Mouse (Mus musculus) heart, postnatal 0 days (tissue): Measurements from ENCODE around the gene Sbno2. TPM values are rescaled to one million over a fixed set of nuclear protein-coding genes. Genes with fewer than 3 reads are reported as not detected.

ENCODE experiments used
- ATAC-seq: fragments of 200-750 bp; cut with Nextera tagmentation; 2 replicates; pipeline ENCODE4 v1.8.0; 2017; ENCODE audit warnings: low read depth, moderate number of reproducible peaks, moderate library complexity; ENCODE audit not compliant: insufficient read depth
- DNase-seq: peaks from one replicate; pipeline ENCODE4 v3.0.0-alpha.2; 2016; ENCODE audit warnings: low spot score
- H3K27ac ChIP-seq: fragments of 300-500 bp; sonication (generic); 2 replicates; pipeline ENCODE4 v1.5.1; 2014; ENCODE audit warnings: low read depth, mild to moderate bottlenecking
- H3K27me3 ChIP-seq: fragments of 300-500 bp; sonication (generic); 2 replicates; pipeline ENCODE4 v1.6.1; 2014; ENCODE audit warnings: low read length, mixed read lengths; ENCODE audit not compliant: control insufficient read depth, insufficient read depth
- H3K36me3 ChIP-seq: fragments of 300-500 bp; sonication (generic); replicated peaks from 2 replicates; pipeline ENCODE4 v1.6.1; 2014; ENCODE audit warnings: low read length, mixed read lengths; ENCODE audit not compliant: control insufficient read depth, insufficient read depth
- H3K4me1 ChIP-seq: fragments of 300-500 bp; sonication (generic); 2 replicates; pipeline ENCODE4 v1.6.1; 2014; ENCODE audit warnings: antibody characterized with exemption; ENCODE audit not compliant: control insufficient read depth, insufficient read depth
- H3K4me2 ChIP-seq: fragments of 300-500 bp; sonication (generic); 2 replicates; pipeline ENCODE4 v1.6.1; 2014; ENCODE audit warnings: low read depth, mild to moderate bottlenecking, low read length, moderate library complexity
- H3K4me3 ChIP-seq: fragments of 300-500 bp; sonication (generic); 2 replicates; pipeline ENCODE4 v1.5.1; 2014; ENCODE audit warnings: low read depth, low read length
- H3K9ac ChIP-seq: fragments of 300-500 bp; sonication (generic); replicated peaks from 2 replicates; pipeline ENCODE4 v1.6.1; 2014; ENCODE audit warnings: low read depth, low read length, mixed read lengths
- H3K9me3 ChIP-seq: fragments of 300-500 bp; sonication (generic); replicated peaks from 2 replicates; pipeline ENCODE4 v1.6.1; 2016; ENCODE audit warnings: low read length; ENCODE audit not compliant: control insufficient read depth
- CTCF ChIP-seq: IDR thresholded peaks from 2 replicates; pipeline ENCODE4 v1.5.1; 2016; ENCODE audit warnings: antibody characterized with exemption, control low read depth, low read depth
- EP300 ChIP-seq: IDR thresholded peaks from 2 replicates; pipeline ENCODE4 v1.6.1; 2016; ENCODE audit warnings: antibody characterized with exemption, low read depth
- WGBS: fragments of 180-500 bp; shearing (Covaris S2); extraction: QIAGEN DNeasy Blood & Tissue Kit; methylation state at CpG from one replicate; pipeline ENCODE4 v1.1.7; 2014; 5-methylcytosine and 5-hydroxymethylcytosine counted together
- polyA plus RNA-seq: library from polyadenylated mRNA; unstranded; fragments of >200 nt; fragmentation: Nextera tagmentation; extraction: Ambion mirVana; gene quantifications from 2 replicates; pipeline ENCODE4 v1.2.1, GENCODE M21; 2015
- total RNA-seq: library from RNA; depleted of rRNA; stranded (reverse); fragments of >200 nt; gene quantifications from 2 replicates; pipeline ENCODE4 v1.2.3, GENCODE M21; 2014; ENCODE audit warnings: low replicate concordance

The Sbno2 gene
- total and polyA plus RNA-seq, 2 experiments from 2014 or later: 6.3 to 21.1 TPM

DNA sequence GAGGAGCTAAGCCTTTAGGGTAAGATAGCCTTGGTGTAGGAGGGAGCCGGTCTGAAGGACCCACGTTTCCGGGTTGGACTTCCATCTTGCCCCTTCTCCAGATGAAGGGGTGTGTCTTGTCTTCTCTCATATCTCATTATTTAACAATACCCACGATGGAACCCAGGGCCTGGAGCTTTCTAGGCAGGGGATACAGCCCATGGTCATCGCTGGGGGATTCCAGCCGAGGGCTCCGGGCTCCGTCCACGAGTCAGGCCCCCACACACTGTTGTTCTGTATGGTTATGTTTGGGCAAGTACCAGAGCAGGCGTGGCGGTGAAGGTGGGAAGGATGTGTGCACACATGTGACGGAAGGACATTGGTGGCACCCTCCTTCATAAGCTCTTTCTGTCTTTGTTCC lies 38.8 kb upstream of the Sbno2 start:
- no peak for ATAC-seq

DNA sequence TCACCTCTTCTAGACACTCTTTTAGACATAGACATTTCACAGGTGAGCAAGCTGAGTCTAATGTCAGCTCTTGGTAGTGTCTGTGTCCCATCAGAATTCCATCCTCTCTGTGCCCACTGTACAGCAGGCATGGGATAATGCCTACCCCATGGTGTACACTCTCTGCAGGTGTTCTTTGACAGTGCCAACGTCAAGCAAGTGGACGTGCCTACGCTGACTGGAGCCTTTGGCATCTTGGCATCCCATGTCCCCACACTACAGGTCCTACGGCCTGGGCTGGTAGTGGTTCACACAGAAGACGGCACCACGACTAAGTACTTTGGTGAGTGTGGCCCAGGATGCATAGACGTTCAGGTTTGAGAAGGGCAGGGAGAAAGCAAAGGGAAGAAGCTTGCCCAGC lies 38.3 kb upstream of the Sbno2 start:
- TF ChIP-seq CTCF (no peak), EP300 (no peak)
- H3K9me3 ChIP-seq: no peaks in the 10 kb centered on the region
- H3K27me3 ChIP-seq: peaks cover 4% of the 10 kb centered on the region; the same call in 1 of the 2 replicates
- no peak overlapping the region for H3K4me3 ChIP-seq
- H3K27ac ChIP-seq: no peak overlapping the region
- no peak for ATAC-seq
- 0 out of 2 replicates have a peak overlapping the region, but pooled peaks have one; percentile 13 for H3K4me2 ChIP-seq
- H3K4me1 ChIP-seq: peaks cover 37% of the 10 kb centered on the region
- H3K9ac ChIP-seq: no peak overlapping the region
- peaks cover 28% of the 10 kb centered on the region for H3K36me3 ChIP-seq
- 83% methylated on average over 7 of the region's 7 CpGs for WGBS
- DNase-seq: no peak

More for the DNA sequence above, 38.8 kb upstream of the Sbno2 start:
- DNase-seq: no peak
- Histone ChIP-seq H3K4me3 (no peak overlapping the region), H3K9me3 (no peaks in the 10 kb centered on the region), H3K9ac (no peak overlapping the region), H3K4me1 (peaks cover 35% of the 10 kb centered on the region), H3K27ac (no peak overlapping the region), H3K36me3 (peaks cover 28% of the 10 kb centered on the region), H3K4me2 (no peak overlapping the region), H3K27me3 (no peaks in the 10 kb centered on the region)
- TF ChIP-seq CTCF (no peak), EP300 (no peak)
- WGBS: 80% methylated on average over 12 of the region's 12 CpGs

DNA sequence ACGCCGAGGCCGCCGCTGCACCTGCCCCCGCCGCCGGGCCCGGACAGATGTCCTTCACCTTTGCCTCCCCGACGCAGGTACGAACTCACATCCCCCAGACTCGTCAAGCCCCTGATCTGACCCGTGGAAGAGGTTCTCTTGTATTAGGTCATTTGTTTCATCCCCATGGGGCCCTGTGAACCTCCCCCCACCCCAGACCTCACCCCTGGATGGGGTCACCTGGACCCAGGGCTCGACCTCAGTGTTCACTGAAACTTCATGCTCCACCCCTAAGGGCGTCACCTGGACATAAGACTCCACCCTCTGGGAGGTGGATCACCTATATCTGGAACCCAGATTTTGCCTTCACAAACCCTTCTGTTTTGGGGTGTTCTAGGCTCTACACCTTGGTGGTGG lies 37.2 kb upstream of the Sbno2 start:
- H3K9ac ChIP-seq: peak overlapping the region; percentile 88
- ATAC-seq (no peak), DNase-seq (no peak)
- peak overlapping the region; percentile 80 for H3K4me2 ChIP-seq
- H3K4me3 ChIP-seq: peak overlapping the region; percentile 64
- peak overlapping the region; percentile 92 for H3K27ac ChIP-seq
- peaks cover 28% of the 10 kb centered on the region for H3K36me3 ChIP-seq
- peaks cover 12% of the 10 kb centered on the region; the same call in 1 of the 2 replicates for H3K27me3 ChIP-seq
- TF ChIP-seq EP300: no peak
- no peak for TF ChIP-seq CTCF
- 0% methylated on average over 15 of the region's 15 CpGs for WGBS
- no peaks in the 10 kb centered on the region for H3K9me3 ChIP-seq
- H3K4me1 ChIP-seq: peaks cover 40% of the 10 kb centered on the region

DNA sequence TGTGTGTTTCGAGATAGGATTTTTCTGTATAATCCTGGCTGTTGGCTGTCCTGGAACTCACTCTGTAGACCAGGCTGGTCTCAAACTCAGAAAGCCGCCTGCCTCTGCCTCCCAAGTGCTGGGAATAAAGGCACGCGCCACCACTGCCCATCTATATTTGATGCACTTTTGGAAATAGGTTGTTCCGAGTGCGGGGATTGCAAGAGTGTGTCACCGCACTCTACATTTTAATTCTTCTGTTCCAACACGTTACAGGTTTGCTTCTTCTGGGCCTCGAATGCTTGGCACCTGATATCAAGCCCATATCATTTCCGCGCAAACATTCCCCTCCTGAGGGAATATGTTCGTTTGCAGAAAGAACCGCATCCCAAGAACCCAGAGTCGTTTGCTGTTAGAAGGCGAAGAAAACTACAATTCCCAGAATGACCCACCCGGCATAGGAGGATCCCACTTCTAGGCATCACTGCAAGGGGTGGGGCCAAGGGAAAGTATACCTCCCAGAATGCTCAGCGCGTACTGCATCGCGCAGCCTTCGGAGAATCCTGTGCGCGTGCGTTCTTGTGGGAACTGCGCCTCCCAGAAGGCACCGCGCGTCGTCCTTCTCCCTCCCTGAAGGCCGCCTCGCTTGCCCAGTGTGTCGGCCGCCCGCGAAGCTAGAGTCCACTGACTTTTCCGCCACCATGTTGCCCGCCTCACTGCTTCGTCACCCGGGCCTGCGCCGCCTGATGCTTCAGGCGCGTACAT lies 36.6 kb upstream of the Sbno2 start:
- Histone ChIP-seq H3K9ac (peak overlapping the region; percentile 88), H3K9me3 (no peaks in the 10 kb centered on the region), H3K36me3 (peaks cover 28% of the 10 kb centered on the region), H3K4me3 (peak overlapping the region; percentile 64), H3K27me3 (peaks cover 16% of the 10 kb centered on the region; the same call in 1 of the 2 replicates), H3K4me1 (peaks cover 40% of the 10 kb centered on the region), H3K27ac (peak overlapping the region; percentile 92), H3K4me2 (peak overlapping the region; percentile 80)
- DNase-seq (peak; percentile 99), ATAC-seq (peak; percentile 83)
- under 1% methylated on average over 43 of the region's 43 CpGs for WGBS
- TF ChIP-seq CTCF: no peak
- TF ChIP-seq EP300: no peak

- DNase-seq (peak; percentile 96), ATAC-seq (peak; percentile 78)
- no peaks in the 10 kb centered on the region for H3K9me3 ChIP-seq
- peak overlapping the region; percentile 64 for H3K4me3 ChIP-seq
- H3K4me2 ChIP-seq: peak overlapping the region; percentile 60
- TF ChIP-seq EP300 (0 out of 2 replicates have a peak, but pooled peaks have one; percentile 66), CTCF (peak; percentile 64)
- no peak overlapping the region for H3K9ac ChIP-seq
- H3K27me3 ChIP-seq: peaks cover 22% of the 10 kb centered on the region; the same call in 1 of the 2 replicates
- H3K27ac ChIP-seq: peak overlapping the region; percentile 81
- H3K36me3 ChIP-seq: peaks cover 28% of the 10 kb centered on the region
- 0% methylated on average over 26 of the region's 29 CpGs for WGBS
- H3K4me1 ChIP-seq: peaks cover 33% of the 10 kb centered on the region
Observed at GRCm38 (mm10) chr10:80141243-80141642, 35.9 kb upstream of the Sbno2 start.
